Mouse (Mus musculus): ENCODE measurements around the gene Ube2dnl2. TPM values are rescaled to one million over a fixed set of nuclear protein-coding genes. Genes with fewer than 3 reads are reported as not detected.

The Ube2dnl2 gene
- polyA plus RNA-seq (2012; rRNA removed; ENCODE audit: low replicate concordance) = not detected in 2 replicates

GRCm38 (mm10) chrX:114907282-114907681, at the start of gene Ube2dnl2:
Ube2dnl2 (plus strand) TSS chrX:114907582.

GRCm38 (mm10) chrX:114904712-114905111, 2.7 kb upstream of the Ube2dnl2 start, which contains the start of gene Ube2dnl1:
Ube2dnl1 (plus strand) TSS chrX:114905012.

Other genes starting within 250 kb of the Ube2dnl2 start
- gene Ube2dnl1, start 2.6 kb upstream of the Ube2dnl2 start, polyA plus RNA-seq (2012; rRNA removed; ENCODE audit: low replicate concordance) = not detected in 2 replicates